Mouse (Mus musculus): ENCODE data around the gene Cnot11.

Cnot11 gene

GRCm38 (mm10) chr1:39534831-39535230 lies at the start of gene Cnot11:
Cnot11 (plus strand) TSS chr1:39534992.
- no peak for DNase-seq

GRCm38 (mm10) chr1:39487370-39487769 lies 47.4 kb upstream of the Cnot11 start:
- no peak for DNase-seq

GRCm38 (mm10) chr1:39493165-39493564 lies 41.6 kb upstream of the Cnot11 start:
- no peak for DNase-seq

GRCm38 (mm10) chr1:39493664-39494063 lies 41.1 kb upstream of the Cnot11 start:
- DNase-seq: no peak

- DNase-seq: no peak
These were observed 37.8 kb upstream of the Cnot11 start for GRCm38 (mm10) chr1:39496995-39497394.

- DNase-seq: no peak
These were observed 37.0 kb upstream of the Cnot11 start for GRCm38 (mm10) chr1:39497748-39498147.

- DNase-seq: no peak
These were observed 35.3 kb upstream of the Cnot11 start for GRCm38 (mm10) chr1:39499485-39499941.

- DNase-seq: peak; percentile 41 to 48
These were observed 31.8 kb upstream of the Cnot11 start for GRCm38 (mm10) chr1:39502817-39503633.

- DNase-seq: peak; percentile 43 to 45
These were observed 30.5 kb upstream of the Cnot11 start for GRCm38 (mm10) chr1:39504261-39504660.

GRCm38 (mm10) chr1:39505600-39505999 lies 29.2 kb upstream of the Cnot11 start:
- no peak for DNase-seq

GRCm38 (mm10) chr1:39511775-39512174 lies 23.0 kb upstream of the Cnot11 start:
- DNase-seq: no peak

GRCm38 (mm10) chr1:39512183-39512582 lies 22.6 kb upstream of the Cnot11 start:
- no peak for DNase-seq

- peak; percentile 83 to 86 for DNase-seq
These were observed 19.3 kb upstream of the Cnot11 start for GRCm38 (mm10) chr1:39515303-39515991.

GRCm38 (mm10) chr1:39521326-39521725 lies 13.5 kb upstream of the Cnot11 start:
- no peak for DNase-seq

- DNase-seq: peak; percentile 71 to 81
These were observed 12.3 kb upstream of the Cnot11 start for GRCm38 (mm10) chr1:39522519-39522918.

GRCm38 (mm10) chr1:39525763-39526162 lies 9.0 kb upstream of the Cnot11 start:
- DNase-seq: no peak

GRCm38 (mm10) chr1:39526371-39527167 lies 8.2 kb upstream of the Cnot11 start:
- DNase-seq: peak in 1 of 2 experiments; percentile 29

- peak; percentile 84 to 91 for DNase-seq
These were observed 7.4 kb upstream of the Cnot11 start for GRCm38 (mm10) chr1:39527432-39527831.

- DNase-seq: no peak
These were observed 6.5 kb upstream of the Cnot11 start for GRCm38 (mm10) chr1:39528319-39528718.

- DNase-seq: peak; percentile 91 to 95
These were observed 4.4 kb upstream of the Cnot11 start for GRCm38 (mm10) chr1:39530258-39530943.

GRCm38 (mm10) chr1:39531036-39531435 lies 3.8 kb upstream of the Cnot11 start:
- no peak for DNase-seq

- DNase-seq: no peak
These were observed 875 bp upstream of the Cnot11 start for GRCm38 (mm10) chr1:39533917-39534316.
